Mouse (Mus musculus) liver, embryonic 12.5 days (tissue): ENCODE results near the gene Klhl24. TPM values are rescaled to one million over a fixed set of nuclear protein-coding genes. Genes with fewer than 3 reads are reported as not detected.

Source experiments
- ATAC-seq: fragments of 200-750 bp; cut with Nextera tagmentation; 2 replicates; pipeline ENCODE4 v1.8.0; 2017; ENCODE audit warnings: moderate number of reproducible peaks, mild to moderate bottlenecking, moderate library complexity
- H3K27ac ChIP-seq: fragments of 300-500 bp; sonication (generic); 2 replicates; pipeline ENCODE4 v1.5.1; 2016; ENCODE audit warnings: mild to moderate bottlenecking
- H3K27me3 ChIP-seq: fragments of 300-500 bp; sonication (generic); replicated peaks from 2 replicates; pipeline ENCODE4 v1.6.1; 2016; ENCODE audit warnings: mild to moderate bottlenecking, moderate library complexity
- H3K36me3 ChIP-seq: fragments of 300-500 bp; sonication (generic); 2 replicates; pipeline ENCODE4 v1.6.1; 2016; ENCODE audit warnings: mild to moderate bottlenecking, moderate library complexity
- H3K4me1 ChIP-seq: fragments of 300-500 bp; sonication (generic); 2 replicates; pipeline ENCODE4 v1.6.1; 2016
- H3K4me2 ChIP-seq: fragments of 300-500 bp; sonication (generic); 2 replicates; pipeline ENCODE4 v1.6.1; 2016; ENCODE audit warnings: mild to moderate bottlenecking, moderate library complexity
- H3K4me3 ChIP-seq: fragments of 300-500 bp; sonication (generic); 2 replicates; pipeline ENCODE4 v1.5.1; 2016; ENCODE audit warnings: mild to moderate bottlenecking, moderate library complexity
- H3K9ac ChIP-seq: fragments of 300-500 bp; sonication (generic); 2 replicates; pipeline ENCODE4 v1.6.1; 2016; ENCODE audit warnings: mild to moderate bottlenecking, moderate library complexity
- H3K9me3 ChIP-seq: fragments of 300-500 bp; sonication (generic); replicated peaks from 2 replicates; pipeline ENCODE4 v1.6.1; 2016; ENCODE audit warnings: mild to moderate bottlenecking, moderate library complexity
- WGBS: fragments of 180-500 bp; shearing (Covaris S2); methylation state at CpG from one replicate; pipeline ENCODE4 v1.1.7; 2016; ENCODE audit not compliant: insufficient replicate concordance; 5-methylcytosine and 5-hydroxymethylcytosine counted together
- polyA plus RNA-seq: library from polyadenylated mRNA; unstranded; fragments of >200 nt; fragmentation: Nextera tagmentation; extraction: Ambion mirVana; gene quantifications from 2 replicates; pipeline ENCODE4 v1.2.1, GENCODE M21; 2016

The Klhl24 gene
- 5.2 and 5.8 TPM in 2 replicates for polyA plus RNA-seq

GRCm38 (mm10) chr16:20097069-20097710, at the start of gene Klhl24:
Klhl24 (plus strand) TSS chr16:20097542.
- WGBS = 2% methylated on average over 29 of the region's 29 CpGs

GRCm38 (mm10) chr16:20052655-20053054, 44.7 kb upstream of the Klhl24 start:
- H3K9ac ChIP-seq = no peak overlapping the region
- no peaks in the 10 kb centered on the region for H3K9me3 ChIP-seq
- no peaks in the 10 kb centered on the region for H3K36me3 ChIP-seq
- no peaks in the 10 kb centered on the region for H3K27me3 ChIP-seq
- H3K4me1 ChIP-seq = no peaks in the 10 kb centered on the region
- no peak for ATAC-seq
- no peak overlapping the region for H3K27ac ChIP-seq
- 57% methylated on average over 3 of the region's 3 CpGs for WGBS
- H3K4me3 ChIP-seq = no peak overlapping the region
- H3K4me2 ChIP-seq = no peak overlapping the region

More at GRCm38 (mm10) chr16:20097069-20097710, at the start of gene Klhl24:
- Histone ChIP-seq H3K27me3 (no peaks in the 10 kb centered on the region), H3K9ac (peak within 1 kb of the TSS; percentile 75), H3K4me2 (peak within 1 kb of the TSS; percentile 88), H3K4me3 (peak within 1 kb of the TSS; percentile 81), H3K27ac (peak within 1 kb of the TSS; percentile 83), H3K36me3 (no peaks in the 10 kb centered on the region), H3K9me3 (no peaks in the 10 kb centered on the region), H3K4me1 (peaks cover 5% of the 10 kb centered on the region)
- ATAC-seq = peak; percentile 86

- Histone ChIP-seq H3K9me3 (no peaks in the 10 kb centered on the region), H3K4me2 (no peak overlapping the region), H3K9ac (no peak overlapping the region), H3K4me1 (no peaks in the 10 kb centered on the region), H3K4me3 (no peak overlapping the region), H3K27me3 (no peaks in the 10 kb centered on the region), H3K36me3 (no peaks in the 10 kb centered on the region), H3K27ac (no peak overlapping the region)
- no peak for ATAC-seq
- WGBS = 61% methylated on average over 1 of the region's 1 CpGs
Observed at GRCm38 (mm10) chr16:20072770-20073169, 24.6 kb upstream of the Klhl24 start.

- Histone ChIP-seq H3K27ac (no peak overlapping the region), H3K27me3 (no peaks in the 10 kb centered on the region), H3K4me1 (no peaks in the 10 kb centered on the region), H3K4me3 (no peak overlapping the region), H3K36me3 (no peaks in the 10 kb centered on the region), H3K4me2 (no peak overlapping the region), H3K9ac (no peak overlapping the region), H3K9me3 (no peaks in the 10 kb centered on the region)
- no peak for ATAC-seq
- WGBS = 48% methylated on average over 1 of the region's 1 CpGs
Observed at GRCm38 (mm10) chr16:20076675-20077074, 20.7 kb upstream of the Klhl24 start.

- Histone ChIP-seq H3K36me3 (no peaks in the 10 kb centered on the region), H3K4me1 (no peaks in the 10 kb centered on the region), H3K9ac (no peak overlapping the region), H3K4me2 (no peak overlapping the region), H3K9me3 (no peaks in the 10 kb centered on the region), H3K4me3 (no peak overlapping the region), H3K27me3 (no peaks in the 10 kb centered on the region), H3K27ac (no peak overlapping the region)
- ATAC-seq = no peak
- 67% methylated on average over 3 of the region's 3 CpGs for WGBS
Observed at GRCm38 (mm10) chr16:20080271-20080670, 17.1 kb upstream of the Klhl24 start.

- Histone ChIP-seq H3K9me3 (no peaks in the 10 kb centered on the region), H3K9ac (no peak overlapping the region), H3K4me3 (no peak overlapping the region), H3K4me1 (no peaks in the 10 kb centered on the region), H3K36me3 (no peaks in the 10 kb centered on the region), H3K27ac (no peak overlapping the region), H3K4me2 (no peak overlapping the region), H3K27me3 (no peaks in the 10 kb centered on the region)
- ATAC-seq = no peak
- WGBS = 58% methylated on average over 1 of the region's 1 CpGs
Observed at GRCm38 (mm10) chr16:20084623-20085022, 12.7 kb upstream of the Klhl24 start.

GRCm38 (mm10) chr16:20085250-20085905, 12.0 kb upstream of the Klhl24 start:
- ATAC-seq = no peak
- Histone ChIP-seq H3K4me1 (no peaks in the 10 kb centered on the region), H3K27ac (no peak overlapping the region), H3K9me3 (no peaks in the 10 kb centered on the region), H3K27me3 (no peaks in the 10 kb centered on the region), H3K36me3 (no peaks in the 10 kb centered on the region), H3K4me3 (no peak overlapping the region), H3K9ac (no peak overlapping the region), H3K4me2 (no peak overlapping the region)
- 61% methylated on average over 5 of the region's 5 CpGs for WGBS

- Histone ChIP-seq H3K4me3 (no peak overlapping the region), H3K27ac (no peak overlapping the region), H3K36me3 (no peaks in the 10 kb centered on the region), H3K27me3 (no peaks in the 10 kb centered on the region), H3K9me3 (no peaks in the 10 kb centered on the region), H3K4me2 (no peak overlapping the region), H3K9ac (no peak overlapping the region), H3K4me1 (no peaks in the 10 kb centered on the region)
- 73% methylated on average over 5 of the region's 5 CpGs for WGBS
- no peak for ATAC-seq
Observed at GRCm38 (mm10) chr16:20086976-20087375, 10.4 kb upstream of the Klhl24 start.

- Histone ChIP-seq H3K36me3 (no peaks in the 10 kb centered on the region), H3K4me3 (no peak overlapping the region), H3K27ac (no peak overlapping the region), H3K9me3 (no peaks in the 10 kb centered on the region), H3K4me2 (no peak overlapping the region), H3K9ac (no peak overlapping the region), H3K4me1 (no peaks in the 10 kb centered on the region), H3K27me3 (no peaks in the 10 kb centered on the region)
- 71% methylated on average over 3 of the region's 3 CpGs for WGBS
- ATAC-seq = no peak
Observed at GRCm38 (mm10) chr16:20089636-20090035, 7.7 kb upstream of the Klhl24 start.

GRCm38 (mm10) chr16:20090921-20091575, 6.3 kb upstream of the Klhl24 start:
- no peak overlapping the region for H3K4me2 ChIP-seq
- WGBS = 31% methylated on average over 5 of the region's 5 CpGs
- H3K27ac ChIP-seq = no peak overlapping the region
- H3K9ac ChIP-seq = no peak overlapping the region
- H3K4me1 ChIP-seq = no peaks in the 10 kb centered on the region
- ATAC-seq = no peak
- no peak overlapping the region for H3K4me3 ChIP-seq
- no peaks in the 10 kb centered on the region for H3K36me3 ChIP-seq
- H3K9me3 ChIP-seq = no peaks in the 10 kb centered on the region
- no peaks in the 10 kb centered on the region for H3K27me3 ChIP-seq

- H3K27ac ChIP-seq = no peak overlapping the region
- H3K4me2 ChIP-seq = no peak overlapping the region
- no peak for ATAC-seq
- no peak overlapping the region for H3K4me3 ChIP-seq
- 65% methylated on average over 2 of the region's 2 CpGs for WGBS
- no peaks in the 10 kb centered on the region for H3K36me3 ChIP-seq
- peaks cover 5% of the 10 kb centered on the region for H3K4me1 ChIP-seq
- no peaks in the 10 kb centered on the region for H3K27me3 ChIP-seq
- no peaks in the 10 kb centered on the region for H3K9me3 ChIP-seq
- no peak overlapping the region for H3K9ac ChIP-seq
Observed at GRCm38 (mm10) chr16:20095966-20096365, 1.4 kb upstream of the Klhl24 start.

GRCm38 (mm10) chr16:20097711-20098374, 501 bp downstream of the Klhl24 start:
- peak overlapping the region; percentile 88 for H3K4me2 ChIP-seq
- H3K4me1 ChIP-seq = peaks cover 5% of the 10 kb centered on the region
- under 1% methylated on average over 61 of the region's 61 CpGs for WGBS
- peak overlapping the region; percentile 83 for H3K27ac ChIP-seq
- H3K27me3 ChIP-seq = no peaks in the 10 kb centered on the region
- H3K9ac ChIP-seq = peak overlapping the region; percentile 75
- peak overlapping the region; percentile 81 for H3K4me3 ChIP-seq
- no peaks in the 10 kb centered on the region for H3K9me3 ChIP-seq
- ATAC-seq = peak; percentile 90
- H3K36me3 ChIP-seq = no peaks in the 10 kb centered on the region
